Mouse (Mus musculus): ENCODE results near the gene Dnajc30.
"Not testable (repeated sequence)": the region's sequence is repeated elsewhere in the genome, so short reads cannot be mapped to it uniquely, and the experiment has no call there.

Dnajc30 gene

GRCm38 (mm10) chr5:135064909-135065446, 976 bp downstream of the Dnajc30 start, which contains the start of gene Bud23:
Bud23 (minus strand) TSS chr5:135064959.
- not testable (repeated sequence) for DNase-seq (ENCODE audit: low spot score)

- DNase-seq (ENCODE audit: low spot score), result no peak
These were observed 2.0 kb downstream of the Dnajc30 start for GRCm38 (mm10) chr5:135066008-135066407.

GRCm38 (mm10) chr5:135070448-135070847, 6.4 kb downstream of the Dnajc30 start:
- no peak for DNase-seq (ENCODE audit: low spot score)

GRCm38 (mm10) chr5:135072061-135072460, 8.1 kb downstream of the Dnajc30 start:
- no peak for DNase-seq (ENCODE audit: low spot score)

- no peak for DNase-seq (ENCODE audit: low spot score)
These were observed 8.7 kb downstream of the Dnajc30 start for GRCm38 (mm10) chr5:135072720-135073119.

- no peak for DNase-seq (ENCODE audit: low spot score)
These were observed 9.5 kb downstream of the Dnajc30 start for GRCm38 (mm10) chr5:135073349-135074150.

- no peak for DNase-seq (ENCODE audit: low spot score)
These were observed 11.7 kb downstream of the Dnajc30 start for GRCm38 (mm10) chr5:135075655-135076054.

- no peak for DNase-seq (ENCODE audit: low spot score)
These were observed 12.4 kb downstream of the Dnajc30 start for GRCm38 (mm10) chr5:135076368-135076767.

GRCm38 (mm10) chr5:135076931-135077505, 13.0 kb downstream of the Dnajc30 start:
- DNase-seq (ENCODE audit: low spot score), result no peak

- DNase-seq (ENCODE audit: low spot score), result peak; percentile 87
These were observed 13.8 kb downstream of the Dnajc30 start, which contains the start of gene Vps37d for GRCm38 (mm10) chr5:135077564-135078481. Vps37d (minus strand) TSS chr5:135078266.

GRCm38 (mm10) chr5:135078482-135078810, 14.4 kb downstream of the Dnajc30 start:
- DNase-seq (ENCODE audit: low spot score), result no peak

GRCm38 (mm10) chr5:135079578-135079977, 15.6 kb downstream of the Dnajc30 start:
- DNase-seq (ENCODE audit: low spot score), result no peak

- DNase-seq (ENCODE audit: low spot score), result no peak
These were observed 16.5 kb downstream of the Dnajc30 start for GRCm38 (mm10) chr5:135080539-135080938.

GRCm38 (mm10) chr5:135086871-135087270, 22.9 kb downstream of the Dnajc30 start:
- no peak for DNase-seq (ENCODE audit: low spot score)

- no peak for DNase-seq (ENCODE audit: low spot score)
These were observed 25.7 kb downstream of the Dnajc30 start, which contains the start of gene Mlxipl for GRCm38 (mm10) chr5:135089653-135090052. Mlxipl (plus strand) TSS chr5:135089890.

- DNase-seq (ENCODE audit: low spot score), result no peak
These were observed 37.0 kb downstream of the Dnajc30 start for GRCm38 (mm10) chr5:135100981-135101380.

- DNase-seq (ENCODE audit: low spot score), result no peak
These were observed 40.1 kb downstream of the Dnajc30 start for GRCm38 (mm10) chr5:135103999-135104660.

GRCm38 (mm10) chr5:135106758-135107256, 42.8 kb downstream of the Dnajc30 start:
- peak; percentile 49 for DNase-seq (ENCODE audit: low spot score)

GRCm38 (mm10) chr5:135107521-135108501, 43.8 kb downstream of the Dnajc30 start:
- no peak for DNase-seq (ENCODE audit: low spot score)

- DNase-seq (ENCODE audit: low spot score), result no peak
These were observed 45.0 kb downstream of the Dnajc30 start for GRCm38 (mm10) chr5:135109017-135109416.
